Mouse (Mus musculus): ENCODE measurements around the gene Tbx21.

DNA sequence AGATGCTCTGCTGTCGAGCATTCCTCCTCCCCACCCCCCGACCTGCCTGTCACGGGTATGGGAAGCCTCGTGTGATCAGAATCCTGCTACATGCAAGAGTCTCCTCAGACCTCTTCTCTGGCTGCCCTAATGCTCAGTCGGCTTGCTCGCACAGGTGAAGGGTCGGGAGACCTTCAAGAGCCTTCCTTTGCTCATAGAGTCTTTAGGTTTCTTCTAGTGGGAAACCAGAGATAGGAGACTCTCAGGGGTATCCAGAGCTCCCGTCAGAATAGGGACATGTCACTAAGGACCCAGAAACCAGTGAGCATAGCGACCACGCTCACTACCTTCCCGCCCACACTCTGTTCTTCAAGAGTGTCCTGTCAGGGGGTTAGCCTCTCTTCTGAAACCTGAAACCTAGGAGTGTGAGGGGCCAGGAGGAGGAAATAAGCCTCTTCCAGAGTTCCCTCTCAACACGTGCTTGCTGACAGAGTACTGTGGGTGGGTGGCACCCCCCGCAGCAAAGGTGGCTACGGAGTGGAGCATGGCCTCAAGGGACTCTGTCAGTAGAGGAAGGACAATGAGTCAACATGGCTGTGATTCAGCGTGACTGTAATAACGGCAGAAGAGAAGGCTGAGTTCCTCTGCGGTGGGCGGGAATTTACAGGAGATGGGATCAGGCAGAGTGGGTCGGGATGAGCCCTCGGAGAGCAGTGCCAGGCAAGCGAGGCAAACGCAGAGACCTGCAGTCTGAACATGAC, 31.6 kb downstream of the Tbx21 start:
- TF ChIP-seq EP300 (IDR thresholded peaks at IDR 0.05; ENCODE audit: low read depth) = no peak
- no peak for TF ChIP-seq CTCF (IDR thresholded peaks at IDR 0.05; ENCODE audit: low read depth)

All from liver, embryonic 14.5 days (tissue).